Mouse (Mus musculus) sigmoid colon, adult 10 weeks (tissue): ENCODE measurements around the gene Cavin3. TPM values are rescaled to one million over a fixed set of nuclear protein-coding genes. Genes with fewer than 3 reads are reported as not detected.

Experiments used
- polyA plus RNA-seq: library from polyadenylated mRNA; stranded (reverse); fragments of 350-450 nt; fragmentation: Illumina TruSeq; extraction: RNeasy Lipid Tissue Mini Kit (QIAGEN cat#74804); gene quantifications from one replicate; pipeline ENCODE4 v1.2.3, GENCODE M21; 2014; ENCODE audit warnings: low read depth, low replicate concordance

Gene Cavin3
- 9.2 TPM for polyA plus RNA-seq

DNA sequence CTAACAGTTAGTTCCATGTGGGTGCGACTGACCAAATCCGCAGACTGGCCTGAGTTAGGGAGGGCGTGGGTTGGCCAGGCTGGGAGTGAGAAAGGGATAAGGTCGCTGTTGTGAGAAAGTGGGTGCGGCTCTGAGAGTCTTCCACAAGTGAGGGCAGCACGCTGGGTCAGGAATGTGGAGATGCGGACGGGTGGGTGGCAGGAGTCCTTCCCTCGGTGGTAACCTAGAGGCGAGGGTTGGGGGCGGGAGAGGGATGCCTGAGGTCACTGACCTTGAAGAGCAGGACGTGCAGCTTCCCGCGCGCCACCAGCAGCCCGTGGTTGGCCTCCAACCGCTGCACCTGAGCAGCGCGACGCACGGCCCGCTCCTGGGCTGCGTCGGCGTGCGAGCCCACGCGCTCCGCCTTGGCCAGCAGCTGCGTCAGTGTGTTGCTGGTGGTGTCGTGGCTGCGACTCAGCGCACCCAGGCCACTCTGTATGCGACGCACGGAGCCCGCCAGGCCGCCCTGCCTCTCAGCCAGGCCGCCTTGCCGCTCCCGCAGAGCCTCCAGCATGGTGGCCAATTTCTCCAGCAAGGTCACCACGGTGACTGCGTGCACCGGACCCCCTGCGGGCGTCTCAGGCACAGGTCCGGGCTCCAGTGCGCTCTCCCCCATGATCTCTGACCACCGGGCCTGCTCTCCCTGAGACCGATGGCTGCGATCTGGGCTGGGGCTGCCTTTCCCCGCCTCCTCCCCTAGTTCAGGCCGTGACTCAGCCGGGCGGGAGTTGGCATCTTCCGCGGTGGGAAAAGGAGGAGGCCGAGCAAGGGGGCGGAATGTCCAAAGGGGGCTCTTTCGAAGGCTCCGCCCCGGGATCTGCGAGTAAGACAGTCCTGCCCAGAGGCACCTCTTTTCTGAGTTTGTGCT is at the start of gene Cavin3:
Cavin3 (minus strand) TSS at position 796 of the 907 bp plus-strand sequence.

Other genes starting within 250 kb of the Cavin3 start
- not detected for gene Olfr688, start 194.2 kb downstream of the Cavin3 start, polyA plus RNA-seq
- not detected for gene Olfr689, start 171.1 kb downstream of the Cavin3 start, polyA plus RNA-seq
- not detected for gene Olfr690, start 148.2 kb downstream of the Cavin3 start, polyA plus RNA-seq
- gene Olfr691, start 140.0 kb downstream of the Cavin3 start, polyA plus RNA-seq, result not detected
- not detected for gene Olfr692, start 114.1 kb downstream of the Cavin3 start, polyA plus RNA-seq
- not detected for gene Gm5901, start 107.3 kb downstream of the Cavin3 start, polyA plus RNA-seq
- 61.1 TPM for gene Fam160a2, start 82.2 kb downstream of the Cavin3 start, polyA plus RNA-seq
- gene Cnga4, start 77.7 kb downstream of the Cavin3 start, polyA plus RNA-seq, result 0.16 TPM
- not detected for gene Cckbr, start 56.6 kb downstream of the Cavin3 start, polyA plus RNA-seq
- 2.7 TPM for gene Smpd1, start 72.1 kb upstream of the Cavin3 start, polyA plus RNA-seq
- not detected for gene Apbb1, start 99.4 kb upstream of the Cavin3 start, polyA plus RNA-seq
- not detected for gene Hpx, start 117.8 kb upstream of the Cavin3 start, polyA plus RNA-seq
- gene Trim3, start 151.3 kb upstream of the Cavin3 start, polyA plus RNA-seq, result 9.6 TPM
- gene Timm10b, start 157.8 kb upstream of the Cavin3 start, polyA plus RNA-seq, result 41.0 TPM
- 13.0 TPM for gene Arfip2, start 158.1 kb upstream of the Cavin3 start, polyA plus RNA-seq
- gene Gm45799, start 158.3 kb upstream of the Cavin3 start, polyA plus RNA-seq, result 0.79 TPM
- 1.6 TPM for gene Dnhd1, start 168.5 kb upstream of the Cavin3 start, polyA plus RNA-seq